Mouse (Mus musculus): ENCODE data around the gene Eri3.
A peak's percentile ranks its signal among the peaks of the same experiment; 100 is the strongest.

DNA sequence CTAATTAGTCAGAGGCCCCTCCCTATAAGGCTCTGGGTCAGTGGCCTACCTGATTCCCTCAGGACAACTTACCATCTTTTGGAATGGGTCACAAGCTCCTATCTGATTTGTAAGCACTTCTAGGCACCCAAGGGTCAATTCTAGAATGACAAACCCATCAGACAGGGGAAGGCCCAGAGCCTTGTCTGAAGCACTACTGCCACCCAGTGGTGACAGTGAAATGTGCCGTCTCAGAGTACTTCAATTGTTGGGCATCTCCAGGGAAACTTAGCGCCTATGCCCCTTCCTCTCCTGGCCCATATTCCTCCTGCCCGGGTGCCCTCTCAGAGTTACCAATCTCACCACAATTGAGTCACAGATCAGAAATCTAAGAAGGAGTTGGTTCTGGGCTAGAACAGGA, 126.7 kb downstream of the Eri3 start:
- TF ChIP-seq HCFC1 (IDR thresholded peaks at IDR 0.05; ENCODE audit: borderline replicate concordance, insufficient read depth, low read length) (no peak), ZNF384 (IDR thresholded peaks at IDR 0.05; ENCODE audit: low read depth, low read length) (no peak), ZC3H11A (IDR thresholded peaks at IDR 0.05; ENCODE audit: borderline replicate concordance, low read depth, low read length) (peak; percentile 83)

All from ES-E14 (cell line).